Mouse (Mus musculus) stomach, embryonic 16.5 days (tissue): Measurements from ENCODE around the gene Skint8. TPM values are rescaled to one million over a fixed set of nuclear protein-coding genes. Genes with fewer than 3 reads are reported as not detected.
"Not testable (repeated sequence)": the region's sequence is repeated elsewhere in the genome, so short reads cannot be mapped to it uniquely, and the experiment has no call there.

ENCODE experiments used
- ATAC-seq: fragments of 200-750 bp; cut with Nextera tagmentation; 2 replicates; pipeline ENCODE4 v1.8.0; 2017; ENCODE audit warnings: moderate number of reproducible peaks, moderate TSS enrichment; ENCODE audit not compliant: insufficient read depth, low FRiP score
- H3K27ac ChIP-seq: fragments of 300-500 bp; sonication (generic); 2 replicates; pipeline ENCODE4 v1.5.1; 2014; ENCODE audit warnings: low read length
- H3K27me3 ChIP-seq: fragments of 300-500 bp; sonication (generic); 2 replicates; pipeline ENCODE4 v1.6.1; 2014; ENCODE audit warnings: low read length, control low read depth, mixed read lengths; ENCODE audit not compliant: control insufficient read depth, insufficient read depth
- H3K36me3 ChIP-seq: fragments of 300-500 bp; sonication (generic); 2 replicates; pipeline ENCODE4 v1.6.1; 2014; ENCODE audit warnings: low read length; ENCODE audit not compliant: control insufficient read depth, insufficient read depth
- H3K4me1 ChIP-seq: fragments of 300-500 bp; sonication (generic); 2 replicates; pipeline ENCODE4 v1.6.1; 2014; ENCODE audit warnings: low read length, control low read depth, mixed read lengths; ENCODE audit not compliant: control insufficient read depth, insufficient read depth
- H3K4me2 ChIP-seq: fragments of 300-500 bp; sonication (generic); 2 replicates; pipeline ENCODE4 v1.6.1; 2014; ENCODE audit warnings: low read depth, low read length, mixed read lengths
- H3K4me3 ChIP-seq: fragments of 300-500 bp; sonication (generic); replicated peaks from 2 replicates; pipeline ENCODE4 v1.5.1; 2014; ENCODE audit warnings: mild to moderate bottlenecking, low read length
- H3K9ac ChIP-seq: fragments of 300-500 bp; sonication (generic); 2 replicates; pipeline ENCODE4 v1.6.1; 2014; ENCODE audit warnings: low read length
- H3K9me3 ChIP-seq: fragments of 300-500 bp; sonication (generic); replicated peaks from 2 replicates; pipeline ENCODE4 v1.6.1; 2016; ENCODE audit warnings: low read length, control low read depth; ENCODE audit not compliant: control insufficient read depth
- WGBS: fragments of 180-500 bp; shearing (Covaris S2); extraction: QIAGEN DNeasy Blood & Tissue Kit; methylation state at CpG from one replicate; pipeline ENCODE4 v1.1.7; 2014; 5-methylcytosine and 5-hydroxymethylcytosine counted together
- polyA plus RNA-seq: library from polyadenylated mRNA; unstranded; fragments of >200 nt; fragmentation: Nextera tagmentation; extraction: Ambion mirVana; gene quantifications from 2 replicates; pipeline ENCODE4 v1.2.1, GENCODE M21; 2015

Gene Skint8
- polyA plus RNA-seq, result 0.74 and 1.8 TPM in 2 replicates

GRCm38 (mm10) chr4:111919092-111919491 lies at the start of gene Skint8:
Skint8 (plus strand) TSS chr4:111919392.
- Histone ChIP-seq H3K36me3 (no peaks in the 10 kb centered on the region), H3K9ac (no peak within 1 kb of the TSS), H3K4me3 (no peak within 1 kb of the TSS), H3K27ac (no peak within 1 kb of the TSS), H3K4me2 (no peak within 1 kb of the TSS), H3K4me1 (no peaks in the 10 kb centered on the region), H3K27me3 (no peaks in the 10 kb centered on the region), H3K9me3 (no peaks in the 10 kb centered on the region)
- no peak for ATAC-seq
- WGBS, result 76% methylated on average over 1 of the region's 1 CpGs

- no peaks in the 10 kb centered on the region for H3K36me3 ChIP-seq
- no peaks in the 10 kb centered on the region for H3K9me3 ChIP-seq
Measured at GRCm38 (mm10) chr4:111880112-111880875, 38.9 kb upstream of the Skint8 start.

GRCm38 (mm10) chr4:111883543-111883942 lies 35.6 kb upstream of the Skint8 start:
- H3K27me3 ChIP-seq, result no peaks in the 10 kb centered on the region
- 86% methylated on average over 12 of the region's 12 CpGs for WGBS

More at GRCm38 (mm10) chr4:111880112-111880875, 38.9 kb upstream of the Skint8 start:
- Histone ChIP-seq H3K27ac (peak overlapping the region; percentile 62), H3K4me3 (no peak overlapping the region), H3K4me2 (no peak overlapping the region), H3K9ac (no peak overlapping the region), H3K27me3 (no peaks in the 10 kb centered on the region), H3K4me1 (no peaks in the 10 kb centered on the region)
- no peak for ATAC-seq
- WGBS, result 31% methylated on average over 4 of the region's 4 CpGs

GRCm38 (mm10) chr4:111886018-111886417 lies 33.2 kb upstream of the Skint8 start:
- Histone ChIP-seq H3K36me3 (no peaks in the 10 kb centered on the region), H3K9me3 (no peaks in the 10 kb centered on the region), H3K4me1 (peaks cover 6% of the 10 kb centered on the region; the same call in 1 of the 2 replicates), H3K4me2 (peak overlapping the region; percentile 42), H3K27me3 (no peaks in the 10 kb centered on the region), H3K4me3 (peak overlapping the region; percentile 16; the same call in 1 of the 2 replicates), H3K27ac (no peak overlapping the region), H3K9ac (no peak overlapping the region)
- ATAC-seq, result peak; percentile 71; the same call in 1 of the 2 replicates
- WGBS, result 6% methylated on average over 7 of the region's 7 CpGs

More at GRCm38 (mm10) chr4:111883543-111883942, 35.6 kb upstream of the Skint8 start:
- H3K4me3 ChIP-seq, result no peak overlapping the region
- no peaks in the 10 kb centered on the region for H3K36me3 ChIP-seq
- H3K4me1 ChIP-seq, result peaks cover 6% of the 10 kb centered on the region; the same call in 1 of the 2 replicates
- 0 out of 2 replicates have a peak overlapping the region, but pooled peaks have one; percentile 9 for H3K27ac ChIP-seq
- H3K9me3 ChIP-seq, result no peaks in the 10 kb centered on the region
- no peak overlapping the region for H3K9ac ChIP-seq
- H3K4me2 ChIP-seq, result no peak overlapping the region
- no peak for ATAC-seq

GRCm38 (mm10) chr4:111886607-111887006 lies 32.6 kb upstream of the Skint8 start:
- peak; percentile 56; the same call in 1 of the 2 replicates for ATAC-seq
- Histone ChIP-seq H3K36me3 (no peaks in the 10 kb centered on the region), H3K9me3 (no peaks in the 10 kb centered on the region), H3K27me3 (no peaks in the 10 kb centered on the region), H3K4me1 (peaks cover 6% of the 10 kb centered on the region; the same call in 1 of the 2 replicates), H3K9ac (no peak overlapping the region), H3K27ac (no peak overlapping the region), H3K4me2 (peak overlapping the region; percentile 42), H3K4me3 (no peak overlapping the region)
- 12% methylated on average over 4 of the region's 4 CpGs for WGBS

GRCm38 (mm10) chr4:111892138-111892537 lies 27.1 kb upstream of the Skint8 start:
- Histone ChIP-seq H3K36me3 (no peaks in the 10 kb centered on the region), H3K27me3 (no peaks in the 10 kb centered on the region), H3K4me3 (no peak overlapping the region), H3K4me1 (no peaks in the 10 kb centered on the region), H3K4me2 (no peak overlapping the region), H3K27ac (no peak overlapping the region), H3K9ac (no peak overlapping the region), H3K9me3 (no peaks in the 10 kb centered on the region)
- peak; percentile 29; the same call in 1 of the 2 replicates for ATAC-seq

- H3K36me3 ChIP-seq, result no peaks in the 10 kb centered on the region
- no peak overlapping the region for H3K27ac ChIP-seq
- H3K4me3 ChIP-seq, result no peak overlapping the region
- no peak for ATAC-seq
- H3K9ac ChIP-seq, result no peak overlapping the region
- no peaks in the 10 kb centered on the region for H3K27me3 ChIP-seq
- no peaks in the 10 kb centered on the region for H3K9me3 ChIP-seq
- H3K4me2 ChIP-seq, result no peak overlapping the region
- H3K4me1 ChIP-seq, result no peaks in the 10 kb centered on the region
- WGBS, result 29% methylated on average over 1 of the region's 1 CpGs
Measured at GRCm38 (mm10) chr4:111897755-111898154, 21.4 kb upstream of the Skint8 start.

GRCm38 (mm10) chr4:111898566-111898965 lies 20.6 kb upstream of the Skint8 start:
- H3K9me3 ChIP-seq, result no peaks in the 10 kb centered on the region
- H3K4me1 ChIP-seq, result no peaks in the 10 kb centered on the region
- no peak for ATAC-seq
- H3K27me3 ChIP-seq, result no peaks in the 10 kb centered on the region
- no peak overlapping the region for H3K4me3 ChIP-seq
- no peaks in the 10 kb centered on the region for H3K36me3 ChIP-seq
- no peak overlapping the region for H3K9ac ChIP-seq
- WGBS, result 57% methylated on average over 4 of the region's 4 CpGs
- no peak overlapping the region for H3K4me2 ChIP-seq
- H3K27ac ChIP-seq, result peak overlapping the region; percentile 43; the same call in 1 of the 2 replicates

- ATAC-seq, H3K4me3 ChIP-seq: not testable (repeated sequence)
Measured at GRCm38 (mm10) chr4:111900491-111900890, 18.7 kb upstream of the Skint8 start.

More at GRCm38 (mm10) chr4:111900491-111900890, 18.7 kb upstream of the Skint8 start:
- H3K27me3 ChIP-seq, H3K36me3 ChIP-seq, H3K4me2 ChIP-seq, H3K27ac ChIP-seq, H3K4me1 ChIP-seq, H3K9ac ChIP-seq, H3K9me3 ChIP-seq: not testable (repeated sequence)
- 80% methylated on average over 1 of the region's 1 CpGs for WGBS
